Mouse (Mus musculus): ENCODE data around the gene Otub1. TPM values are rescaled to one million over a fixed set of nuclear protein-coding genes. Genes with fewer than 3 reads are reported as not detected.

Otub1 gene
- polyA plus RNA-seq (2012; ENCODE audit: insufficient read depth, insufficient read length, missing spikeins): 28.7 and 44.7 TPM in 2 replicates

GRCm38 (mm10) chr19:7205753-7206736, at the start of gene Otub1:
Gene Otub1, minus strand, starts transcription at chr19:7206316.
- H3K4me3 ChIP-seq (ENCODE audit: insufficient read depth, low read depth, low read length): peak within 1 kb of the TSS; percentile 86
- peak within 1 kb of the TSS; percentile 85 for H3K27ac ChIP-seq (replicated peaks; ENCODE audit: low read depth, low read length)
- H3K4me1 ChIP-seq (ENCODE audit: control insufficient read depth, insufficient read depth, insufficient read length, low read length): peaks cover 4% of the 10 kb centered on the region; the same call in 1 of the 2 replicates

- no peak overlapping the region for H3K27ac ChIP-seq (replicated peaks; ENCODE audit: low read depth, low read length)
- no peak overlapping the region for H3K4me3 ChIP-seq (ENCODE audit: insufficient read depth, low read depth, low read length)
- no peaks in the 10 kb centered on the region for H3K4me1 ChIP-seq (ENCODE audit: control insufficient read depth, insufficient read depth, insufficient read length, low read length)
These were observed 39.9 kb upstream of the Otub1 start for GRCm38 (mm10) chr19:7246021-7246420.

- H3K4me3 ChIP-seq (ENCODE audit: insufficient read depth, low read depth, low read length): peak within 1 kb of the TSS; percentile 80
- H3K27ac ChIP-seq (replicated peaks; ENCODE audit: low read depth, low read length): peak within 1 kb of the TSS; percentile 67
- peaks cover 5% of the 10 kb centered on the region for H3K4me1 ChIP-seq (ENCODE audit: control insufficient read depth, insufficient read depth, insufficient read length, low read length)
These were observed 34.9 kb upstream of the Otub1 start, which contains the start of gene Naa40 for GRCm38 (mm10) chr19:7240782-7241690. Gene Naa40, minus strand, starts transcription at chr19:7241183.

- Histone ChIP-seq H3K4me1 (ENCODE audit: control insufficient read depth, insufficient read depth, insufficient read length, low read length) (peaks cover 5% of the 10 kb centered on the region), H3K4me3 (ENCODE audit: insufficient read depth, low read depth, low read length) (peak overlapping the region; percentile 80), H3K27ac (replicated peaks; ENCODE audit: low read depth, low read length) (peak overlapping the region; percentile 67)
These were observed 34.2 kb upstream of the Otub1 start for GRCm38 (mm10) chr19:7240291-7240690.

- peak overlapping the region; percentile 80 for H3K4me3 ChIP-seq (ENCODE audit: insufficient read depth, low read depth, low read length)
- H3K27ac ChIP-seq (replicated peaks; ENCODE audit: low read depth, low read length): no peak overlapping the region
These were observed 33.5 kb upstream of the Otub1 start for GRCm38 (mm10) chr19:7239574-7239973.

GRCm38 (mm10) chr19:7236742-7237141, 30.6 kb upstream of the Otub1 start:
- no peak overlapping the region for H3K4me3 ChIP-seq (ENCODE audit: insufficient read depth, low read depth, low read length)
- H3K4me1 ChIP-seq (ENCODE audit: control insufficient read depth, insufficient read depth, insufficient read length, low read length): peaks cover 5% of the 10 kb centered on the region
- peak overlapping the region; percentile 32; the same call in 1 of the 2 replicates for H3K27ac ChIP-seq (replicated peaks; ENCODE audit: low read depth, low read length)

More at GRCm38 (mm10) chr19:7239574-7239973, 33.5 kb upstream of the Otub1 start:
- peaks cover 5% of the 10 kb centered on the region for H3K4me1 ChIP-seq (ENCODE audit: control insufficient read depth, insufficient read depth, insufficient read length, low read length)

- Histone ChIP-seq H3K4me3 (ENCODE audit: insufficient read depth, low read depth, low read length) (no peak overlapping the region), H3K27ac (replicated peaks; ENCODE audit: low read depth, low read length) (no peak overlapping the region), H3K4me1 (ENCODE audit: control insufficient read depth, insufficient read depth, insufficient read length, low read length) (peaks cover 5% of the 10 kb centered on the region)
These were observed 29.9 kb upstream of the Otub1 start for GRCm38 (mm10) chr19:7236011-7236410.

GRCm38 (mm10) chr19:7235461-7235860, 29.3 kb upstream of the Otub1 start:
- Histone ChIP-seq H3K4me1 (ENCODE audit: control insufficient read depth, insufficient read depth, insufficient read length, low read length) (peaks cover 5% of the 10 kb centered on the region), H3K27ac (replicated peaks; ENCODE audit: low read depth, low read length) (0 out of 2 replicates have a peak overlapping the region, but pooled peaks have one; percentile 5), H3K4me3 (ENCODE audit: insufficient read depth, low read depth, low read length) (no peak overlapping the region)

GRCm38 (mm10) chr19:7234537-7235221, 28.6 kb upstream of the Otub1 start:
- Histone ChIP-seq H3K27ac (replicated peaks; ENCODE audit: low read depth, low read length) (no peak overlapping the region), H3K4me1 (ENCODE audit: control insufficient read depth, insufficient read depth, insufficient read length, low read length) (no peaks in the 10 kb centered on the region), H3K4me3 (ENCODE audit: insufficient read depth, low read depth, low read length) (no peak overlapping the region)

- H3K4me3 ChIP-seq (ENCODE audit: insufficient read depth, low read depth, low read length): no peak overlapping the region
- H3K4me1 ChIP-seq (ENCODE audit: control insufficient read depth, insufficient read depth, insufficient read length, low read length): peaks cover 19% of the 10 kb centered on the region
- peak overlapping the region; percentile 76 for H3K27ac ChIP-seq (replicated peaks; ENCODE audit: low read depth, low read length)
These were observed 20.4 kb upstream of the Otub1 start for GRCm38 (mm10) chr19:7226511-7226914.

- Histone ChIP-seq H3K4me1 (ENCODE audit: control insufficient read depth, insufficient read depth, insufficient read length, low read length) (peaks cover 22% of the 10 kb centered on the region), H3K27ac (replicated peaks; ENCODE audit: low read depth, low read length) (peak overlapping the region; percentile 65), H3K4me3 (ENCODE audit: insufficient read depth, low read depth, low read length) (no peak overlapping the region)
These were observed 19.1 kb upstream of the Otub1 start for GRCm38 (mm10) chr19:7225096-7225690.

GRCm38 (mm10) chr19:7224253-7224652, 18.1 kb upstream of the Otub1 start:
- no peak overlapping the region for H3K4me3 ChIP-seq (ENCODE audit: insufficient read depth, low read depth, low read length)
- H3K27ac ChIP-seq (replicated peaks; ENCODE audit: low read depth, low read length): no peak overlapping the region
- peaks cover 22% of the 10 kb centered on the region for H3K4me1 ChIP-seq (ENCODE audit: control insufficient read depth, insufficient read depth, insufficient read length, low read length)

- Histone ChIP-seq H3K4me1 (ENCODE audit: control insufficient read depth, insufficient read depth, insufficient read length, low read length) (peaks cover 22% of the 10 kb centered on the region), H3K4me3 (ENCODE audit: insufficient read depth, low read depth, low read length) (no peak overlapping the region), H3K27ac (replicated peaks; ENCODE audit: low read depth, low read length) (no peak overlapping the region)
These were observed 17.4 kb upstream of the Otub1 start for GRCm38 (mm10) chr19:7223488-7223887.

- Histone ChIP-seq H3K4me3 (ENCODE audit: insufficient read depth, low read depth, low read length) (no peak overlapping the region), H3K4me1 (ENCODE audit: control insufficient read depth, insufficient read depth, insufficient read length, low read length) (peaks cover 22% of the 10 kb centered on the region), H3K27ac (replicated peaks; ENCODE audit: low read depth, low read length) (no peak overlapping the region)
These were observed 16.1 kb upstream of the Otub1 start for GRCm38 (mm10) chr19:7222196-7222595.
